Mouse (Mus musculus) kidney, embryonic 15.5 days (tissue): ENCODE results near the gene Gnl2. TPM values are rescaled to one million over a fixed set of nuclear protein-coding genes. Genes with fewer than 3 reads are reported as not detected.

ENCODE experiments used
- ATAC-seq: fragments of 200-750 bp; cut with Nextera tagmentation; replicated peaks from 2 replicates; pipeline ENCODE4 v1.8.0; 2017; ENCODE audit warnings: moderate TSS enrichment; ENCODE audit not compliant: low FRiP score
- H3K27ac ChIP-seq: fragments of 300-500 bp; sonication (generic); 2 replicates; pipeline ENCODE4 v1.5.1; 2015; ENCODE audit warnings: mild to moderate bottlenecking, inconsistent platforms
- H3K27me3 ChIP-seq: fragments of 300-500 bp; sonication (generic); 2 replicates; pipeline ENCODE4 v1.6.1; 2015; ENCODE audit warnings: inconsistent platforms
- H3K36me3 ChIP-seq: fragments of 300-500 bp; sonication (generic); 2 replicates; pipeline ENCODE4 v1.6.1; 2015; ENCODE audit warnings: inconsistent platforms
- H3K4me1 ChIP-seq: fragments of 300-500 bp; sonication (generic); 2 replicates; pipeline ENCODE4 v1.6.1; 2015; ENCODE audit warnings: inconsistent platforms
- H3K4me2 ChIP-seq: fragments of 300-500 bp; sonication (generic); 2 replicates; pipeline ENCODE4 v1.6.1; 2015; ENCODE audit warnings: moderate library complexity, mild to moderate bottlenecking, inconsistent platforms
- H3K4me3 ChIP-seq: fragments of 300-500 bp; sonication (generic); replicated peaks from 2 replicates; pipeline ENCODE4 v1.5.1; 2015; ENCODE audit warnings: mild to moderate bottlenecking, inconsistent platforms
- H3K9ac ChIP-seq: fragments of 300-500 bp; sonication (generic); 2 replicates; pipeline ENCODE4 v1.6.1; 2015; ENCODE audit warnings: mild to moderate bottlenecking, inconsistent platforms
- H3K9me3 ChIP-seq: fragments of 300-500 bp; sonication (generic); replicated peaks from 2 replicates; pipeline ENCODE4 v1.6.1; 2016; ENCODE audit warnings: inconsistent platforms
- WGBS: fragments of 180-500 bp; shearing (Covaris S2); methylation state at CpG from one replicate; pipeline ENCODE4 v1.1.7; 2015; ENCODE audit warnings: mixed read lengths; 5-methylcytosine and 5-hydroxymethylcytosine counted together
- polyA plus RNA-seq: library from polyadenylated mRNA; unstranded; fragments of >200 nt; fragmentation: Nextera tagmentation; extraction: Ambion mirVana; gene quantifications from 2 replicates; pipeline ENCODE4 v1.2.1, GENCODE M21; 2015

Gnl2 gene
- polyA plus RNA-seq = 83.7 and 91.0 TPM in 2 replicates

DNA sequence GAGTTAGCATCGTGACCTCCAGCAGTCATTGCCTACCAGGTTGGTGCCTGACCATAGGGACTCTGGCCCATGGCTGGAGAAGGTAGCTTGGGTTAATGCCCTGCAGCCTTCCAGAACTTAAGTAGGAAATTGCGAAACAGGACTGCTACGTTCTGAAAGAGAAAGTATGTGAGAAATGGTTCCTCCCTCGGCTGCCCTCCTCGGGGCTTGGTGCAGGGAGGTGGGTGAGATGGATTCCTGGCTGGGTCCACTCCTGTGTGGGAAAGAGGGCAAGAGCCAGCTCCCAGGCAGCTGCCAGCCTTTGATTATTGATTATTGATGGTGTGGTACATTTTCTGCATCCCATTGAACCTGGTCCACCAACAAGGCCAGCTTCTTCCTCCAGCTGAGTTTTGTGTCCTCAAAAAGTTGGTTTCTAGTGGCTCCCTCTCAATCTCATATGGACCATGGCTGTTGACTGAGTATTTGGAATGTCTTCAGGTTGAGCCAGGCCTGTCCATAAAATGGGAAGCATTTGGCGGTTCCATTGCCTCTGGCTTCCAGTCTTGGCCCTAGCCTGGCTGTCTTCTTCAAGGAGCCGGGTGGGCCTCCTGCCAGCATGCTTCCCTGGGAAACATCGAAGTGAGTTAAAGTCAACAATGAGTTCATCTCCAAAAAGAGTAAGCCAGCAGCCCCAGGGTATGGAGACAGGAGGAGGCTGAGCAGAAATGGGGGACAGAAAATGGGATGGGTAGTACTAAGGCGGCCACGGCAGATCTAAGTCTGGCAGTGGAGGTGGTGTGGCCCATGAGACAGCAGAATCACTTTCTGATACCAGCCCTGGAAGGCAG lies at the start of gene Gnl2:
Gene Gnl2, plus strand, starts transcription at position 780 of the 830 bp plus-strand sequence.
- 82% methylated on average over 10 of the region's 10 CpGs for WGBS
- Histone ChIP-seq H3K36me3 (no peaks in the 10 kb centered on the region), H3K4me3 (no peak within 1 kb of the TSS), H3K4me1 (no peaks in the 10 kb centered on the region), H3K9ac (no peak within 1 kb of the TSS), H3K27me3 (peaks cover 12% of the 10 kb centered on the region), H3K27ac (no peak within 1 kb of the TSS), H3K4me2 (no peak within 1 kb of the TSS), H3K9me3 (no peaks in the 10 kb centered on the region)
- ATAC-seq = no peak

GRCm38 (mm10) chr4:124968711-124969110 lies 47.7 kb upstream of the Gnl2 start:
- Histone ChIP-seq H3K27me3 (peaks cover 16% of the 10 kb centered on the region), H3K9me3 (no peaks in the 10 kb centered on the region), H3K9ac (no peak overlapping the region), H3K4me1 (peaks cover 6% of the 10 kb centered on the region), H3K36me3 (no peaks in the 10 kb centered on the region), H3K4me3 (no peak overlapping the region), H3K4me2 (no peak overlapping the region), H3K27ac (no peak overlapping the region)
- 56% methylated on average over 6 of the region's 6 CpGs for WGBS
- ATAC-seq = no peak

GRCm38 (mm10) chr4:124969219-124969848 lies 47.1 kb upstream of the Gnl2 start:
- 80% methylated on average over 7 of the region's 7 CpGs for WGBS
- H3K4me1 ChIP-seq = peaks cover 6% of the 10 kb centered on the region
- no peaks in the 10 kb centered on the region for H3K9me3 ChIP-seq
- H3K4me2 ChIP-seq = no peak overlapping the region
- H3K9ac ChIP-seq = no peak overlapping the region
- no peaks in the 10 kb centered on the region for H3K36me3 ChIP-seq
- ATAC-seq = no peak
- peaks cover 17% of the 10 kb centered on the region for H3K27me3 ChIP-seq
- no peak overlapping the region for H3K27ac ChIP-seq
- H3K4me3 ChIP-seq = no peak overlapping the region

DNA sequence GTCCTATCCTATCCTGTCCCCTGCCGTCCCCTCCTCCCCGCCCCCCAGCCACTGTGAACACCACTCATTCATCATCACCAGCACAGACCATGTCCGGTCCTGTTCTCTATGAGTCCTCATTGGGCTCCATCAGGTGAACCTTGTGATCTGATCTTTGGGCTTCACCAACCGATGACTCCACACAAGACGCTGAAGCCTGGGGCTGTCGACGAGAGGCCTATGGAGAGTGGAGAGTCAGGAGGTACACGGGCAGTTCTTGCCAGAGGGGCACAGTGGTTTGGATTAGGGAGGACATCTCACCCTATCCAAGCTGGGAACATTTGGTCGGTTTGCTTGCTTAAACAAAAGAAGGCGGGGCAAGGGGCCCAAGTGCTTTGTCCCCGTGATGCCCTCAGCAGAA lies 46.2 kb upstream of the Gnl2 start:
- Histone ChIP-seq H3K9me3 (no peaks in the 10 kb centered on the region), H3K4me3 (no peak overlapping the region), H3K4me1 (peaks cover 2% of the 10 kb centered on the region), H3K27ac (no peak overlapping the region), H3K9ac (no peak overlapping the region), H3K27me3 (peaks cover 17% of the 10 kb centered on the region), H3K36me3 (no peaks in the 10 kb centered on the region), H3K4me2 (no peak overlapping the region)
- WGBS = 70% methylated on average over 11 of the region's 11 CpGs
- ATAC-seq = no peak

- no peak overlapping the region for H3K27ac ChIP-seq
- no peak overlapping the region for H3K4me2 ChIP-seq
- no peak for ATAC-seq
- no peaks in the 10 kb centered on the region for H3K36me3 ChIP-seq
- H3K9ac ChIP-seq = no peak overlapping the region
- no peaks in the 10 kb centered on the region for H3K4me1 ChIP-seq
- 51% methylated on average over 5 of the region's 5 CpGs for WGBS
- no peaks in the 10 kb centered on the region for H3K9me3 ChIP-seq
- H3K4me3 ChIP-seq = no peak overlapping the region
- H3K27me3 ChIP-seq = peaks cover 17% of the 10 kb centered on the region
Observed at GRCm38 (mm10) chr4:124970677-124971076, 45.7 kb upstream of the Gnl2 start.

GRCm38 (mm10) chr4:124971094-124971493 lies 45.3 kb upstream of the Gnl2 start:
- Histone ChIP-seq H3K4me1 (no peaks in the 10 kb centered on the region), H3K9me3 (no peaks in the 10 kb centered on the region), H3K9ac (no peak overlapping the region), H3K4me3 (no peak overlapping the region), H3K27me3 (peaks cover 17% of the 10 kb centered on the region), H3K27ac (no peak overlapping the region), H3K4me2 (no peak overlapping the region), H3K36me3 (no peaks in the 10 kb centered on the region)
- no peak for ATAC-seq
- 85% methylated on average over 8 of the region's 8 CpGs for WGBS

DNA sequence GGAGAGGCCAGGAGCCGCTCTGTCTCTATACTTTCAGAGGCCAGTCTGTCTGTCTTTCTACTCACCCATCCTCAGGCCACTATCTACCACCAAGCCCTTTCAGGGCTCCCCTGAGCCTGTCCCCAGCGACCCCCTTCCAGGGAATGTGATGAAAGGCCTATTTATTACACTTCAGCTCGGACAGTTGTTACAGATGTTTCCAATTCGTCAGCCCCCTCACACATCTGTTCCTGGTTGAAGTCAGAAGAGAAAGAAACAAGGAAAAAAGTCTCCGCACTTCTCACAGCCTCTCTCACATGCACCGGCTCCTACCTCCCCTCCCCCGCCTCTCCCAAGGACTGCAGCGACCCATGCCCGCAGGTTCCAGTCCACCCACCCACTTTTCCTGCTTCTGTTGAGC lies 44.1 kb upstream of the Gnl2 start:
- ATAC-seq = no peak
- WGBS = 41% methylated on average over 9 of the region's 9 CpGs
- peaks cover 17% of the 10 kb centered on the region for H3K27me3 ChIP-seq

GRCm38 (mm10) chr4:124973296-124973695 lies 43.1 kb upstream of the Gnl2 start:
- H3K36me3 ChIP-seq = no peaks in the 10 kb centered on the region
- 86% methylated on average over 2 of the region's 2 CpGs for WGBS
- ATAC-seq = no peak
- no peak overlapping the region for H3K27ac ChIP-seq
- no peak overlapping the region for H3K4me2 ChIP-seq
- H3K27me3 ChIP-seq = peaks cover 17% of the 10 kb centered on the region
- H3K4me3 ChIP-seq = no peak overlapping the region
- no peak overlapping the region for H3K9ac ChIP-seq
- no peaks in the 10 kb centered on the region for H3K9me3 ChIP-seq
- no peaks in the 10 kb centered on the region for H3K4me1 ChIP-seq

More for the DNA sequence above, 44.1 kb upstream of the Gnl2 start:
- no peak overlapping the region for H3K27ac ChIP-seq
- no peak overlapping the region for H3K4me3 ChIP-seq
- H3K4me2 ChIP-seq = no peak overlapping the region
- no peaks in the 10 kb centered on the region for H3K4me1 ChIP-seq
- H3K9ac ChIP-seq = no peak overlapping the region
- no peaks in the 10 kb centered on the region for H3K36me3 ChIP-seq
- no peaks in the 10 kb centered on the region for H3K9me3 ChIP-seq

- Histone ChIP-seq H3K9me3 (no peaks in the 10 kb centered on the region), H3K36me3 (no peaks in the 10 kb centered on the region), H3K4me2 (no peak overlapping the region), H3K27me3 (peaks cover 39% of the 10 kb centered on the region), H3K4me1 (0 out of 2 replicates have a peak, but pooled peaks cover 14% of the 10 kb centered on the region), H3K4me3 (no peak overlapping the region), H3K9ac (no peak overlapping the region), H3K27ac (no peak overlapping the region)
- whole genome bisulfite sequencing = 31% methylated on average over 5 of the region's 5 CpGs
- ATAC-seq = no peak
Observed at GRCm38 (mm10) chr4:124978201-124978600, 38.2 kb upstream of the Gnl2 start.

GRCm38 (mm10) chr4:124983893-124984526 lies 32.4 kb upstream of the Gnl2 start:
- no peak overlapping the region for H3K27ac ChIP-seq
- H3K36me3 ChIP-seq = no peaks in the 10 kb centered on the region
- no peak overlapping the region for H3K4me2 ChIP-seq
- H3K4me1 ChIP-seq = peaks cover 56% of the 10 kb centered on the region
- peaks cover 90% of the 10 kb centered on the region for H3K27me3 ChIP-seq
- H3K9ac ChIP-seq = 0 out of 2 replicates have a peak overlapping the region, but pooled peaks have one; percentile 4
- ATAC-seq = no peak
- H3K9me3 ChIP-seq = no peaks in the 10 kb centered on the region
- no peak overlapping the region for H3K4me3 ChIP-seq
- 13% methylated on average over 9 of the region's 9 CpGs for WGBS

DNA sequence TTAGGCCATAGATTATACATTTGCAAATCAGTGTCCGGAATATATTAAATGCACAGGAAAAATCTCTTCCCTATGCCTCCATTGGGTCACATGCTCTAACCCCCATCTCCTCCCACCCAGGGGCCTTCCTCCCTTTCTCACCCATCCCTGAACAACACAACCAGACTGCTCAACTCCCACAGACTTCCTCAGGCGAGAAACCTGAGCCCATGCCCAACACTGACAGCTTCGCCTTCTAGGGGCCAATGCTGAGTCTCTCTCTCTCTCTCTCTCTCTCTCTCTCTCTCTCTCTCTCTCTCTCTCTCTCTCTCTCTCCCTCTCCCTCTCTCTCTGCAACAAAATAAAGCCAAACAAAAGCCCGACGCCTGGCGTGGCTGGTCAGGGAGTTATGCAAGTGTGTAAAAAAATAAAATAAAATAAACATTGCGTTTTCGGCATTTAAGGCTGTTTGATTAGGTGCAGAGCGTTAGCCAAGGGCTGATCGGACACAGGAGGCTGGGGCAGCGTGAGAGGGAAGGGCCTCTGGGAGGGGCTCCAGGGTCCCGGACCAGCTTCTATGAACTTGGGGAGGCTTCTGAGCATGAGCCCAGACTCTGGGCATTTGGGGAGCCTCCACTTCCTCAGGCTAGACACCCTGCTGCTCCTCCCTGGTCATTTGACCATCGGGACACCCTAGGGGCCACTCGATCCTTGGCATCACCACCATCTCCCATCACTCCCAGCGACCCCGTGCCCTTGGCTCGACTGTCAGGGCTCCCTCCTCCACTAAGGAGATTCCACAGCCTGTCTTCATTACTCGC lies 31.3 kb upstream of the Gnl2 start:
- Histone ChIP-seq H3K4me3 (peak overlapping the region; percentile 57), H3K4me2 (peak overlapping the region; percentile 79), H3K27me3 (peaks cover 92% of the 10 kb centered on the region), H3K36me3 (no peaks in the 10 kb centered on the region), H3K9me3 (no peaks in the 10 kb centered on the region), H3K9ac (no peak overlapping the region), H3K4me1 (peaks cover 63% of the 10 kb centered on the region), H3K27ac (peak overlapping the region; percentile 80)
- 4% methylated on average over 18 of the region's 18 CpGs for WGBS
- ATAC-seq = 0 out of 2 replicates have a peak, but pooled peaks have one; percentile 33
